Mouse (Mus musculus): ENCODE measurements around the gene Rnpep.
A peak's percentile ranks its signal among the peaks of the same experiment; 100 is the strongest.

DNA sequence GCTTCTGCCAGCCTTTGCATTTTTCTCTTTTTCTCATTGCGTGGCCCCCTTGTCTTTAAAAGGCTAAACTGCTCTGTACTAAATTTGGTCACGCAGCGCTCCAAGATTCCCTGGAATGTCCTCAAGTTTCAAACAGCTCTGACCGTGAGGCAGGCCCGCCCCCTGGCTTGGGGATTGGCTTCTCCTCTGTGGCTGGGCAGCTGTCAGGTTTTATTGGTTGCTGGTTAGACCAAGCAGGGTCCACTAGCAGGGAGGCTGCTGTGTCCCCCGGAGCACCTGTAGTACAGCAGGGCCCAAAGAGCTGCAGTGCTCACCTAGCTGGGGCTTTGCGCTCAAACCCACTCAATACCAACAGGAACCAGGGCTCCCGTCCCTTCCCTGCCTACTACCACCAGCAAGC is 40.7 kb upstream of the Rnpep start, which contains the start of gene Lmod1:
- TF ChIP-seq TCF12 (IDR thresholded peaks at IDR 0.05; ENCODE audit: insufficient read depth, poor library complexity, severe bottlenecking) = no peak
- no peak for TF ChIP-seq E2F4 (IDR thresholded peaks at IDR 0.05; ENCODE audit: insufficient read depth)
- peak; percentile 43 for TF ChIP-seq POLR2A (IDR thresholded peaks at IDR 0.05; ENCODE audit: insufficient read length, low read depth)
